Mouse (Mus musculus) kidney, postnatal 10 days (tissue): Measurements from ENCODE around the gene Prdm5.

ENCODE experiments used
- DNase-seq: peaks from one replicate; pipeline ENCODE4 v3.0.0; 2021; ENCODE audit warnings: mixed read lengths

Prdm5 gene

DNA sequence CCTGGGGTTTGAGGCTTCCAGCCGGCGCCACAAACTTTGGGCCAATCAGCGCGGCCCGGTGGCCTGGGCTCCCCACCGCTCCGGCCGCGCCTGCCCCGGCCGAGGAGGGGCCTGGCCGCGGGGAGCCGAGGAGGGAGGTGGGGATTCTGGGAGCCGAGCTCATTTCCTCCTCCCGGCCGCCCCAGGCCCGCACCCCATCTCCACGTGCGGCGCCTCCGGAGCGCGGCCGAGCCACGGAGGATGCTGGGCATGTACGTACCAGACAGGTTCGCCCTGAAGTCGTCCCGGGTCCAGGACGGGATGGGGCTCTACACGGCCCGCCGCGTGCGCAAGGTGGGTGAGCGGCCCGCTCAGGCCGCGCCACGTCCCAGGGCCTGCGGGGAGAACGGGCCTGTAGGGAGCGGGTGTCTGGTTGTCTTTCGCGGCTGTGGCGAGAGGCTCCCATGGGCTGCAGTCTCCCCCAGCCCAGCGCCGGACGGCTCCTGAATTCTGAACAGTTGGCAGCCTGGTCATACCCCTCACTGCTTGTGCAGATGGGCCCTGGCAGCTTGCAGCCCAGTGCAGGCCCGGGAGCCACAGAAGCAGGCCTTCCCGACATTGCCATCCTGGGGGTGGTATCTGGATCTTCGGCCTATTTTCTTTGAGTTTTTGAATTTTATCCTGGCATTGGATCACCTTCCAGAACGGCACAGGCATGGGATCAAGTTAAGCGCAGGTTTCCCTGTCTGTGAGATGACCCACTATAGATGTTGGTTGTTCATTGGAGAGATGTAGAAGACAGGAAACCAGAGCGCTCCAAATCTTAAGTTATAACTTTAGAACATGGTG lies at the start of gene Prdm5:
Prdm5 (plus strand) TSS at position 128 of the 828 bp plus-strand sequence.
- DNase-seq, result peak; percentile 80

DNA sequence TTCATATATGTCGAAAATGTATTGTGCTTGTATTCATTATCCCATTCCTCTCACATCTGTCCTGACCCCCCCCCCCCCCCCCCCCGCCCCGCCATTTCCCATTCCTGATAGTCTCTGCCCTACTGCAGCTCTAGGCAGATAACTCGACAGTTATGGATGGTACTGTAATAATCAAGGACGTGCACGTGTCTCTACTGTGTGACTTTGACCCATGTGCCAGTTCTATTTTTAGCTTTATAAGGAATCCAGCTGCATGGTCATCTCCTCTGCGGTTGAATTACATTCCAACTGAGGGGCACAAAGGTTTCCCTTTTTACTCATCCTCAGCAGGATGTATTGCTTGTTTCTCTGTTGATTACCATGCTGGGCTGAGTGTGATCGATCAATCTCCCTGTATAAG lies 39.3 kb upstream of the Prdm5 start:
- no peak for DNase-seq

DNA sequence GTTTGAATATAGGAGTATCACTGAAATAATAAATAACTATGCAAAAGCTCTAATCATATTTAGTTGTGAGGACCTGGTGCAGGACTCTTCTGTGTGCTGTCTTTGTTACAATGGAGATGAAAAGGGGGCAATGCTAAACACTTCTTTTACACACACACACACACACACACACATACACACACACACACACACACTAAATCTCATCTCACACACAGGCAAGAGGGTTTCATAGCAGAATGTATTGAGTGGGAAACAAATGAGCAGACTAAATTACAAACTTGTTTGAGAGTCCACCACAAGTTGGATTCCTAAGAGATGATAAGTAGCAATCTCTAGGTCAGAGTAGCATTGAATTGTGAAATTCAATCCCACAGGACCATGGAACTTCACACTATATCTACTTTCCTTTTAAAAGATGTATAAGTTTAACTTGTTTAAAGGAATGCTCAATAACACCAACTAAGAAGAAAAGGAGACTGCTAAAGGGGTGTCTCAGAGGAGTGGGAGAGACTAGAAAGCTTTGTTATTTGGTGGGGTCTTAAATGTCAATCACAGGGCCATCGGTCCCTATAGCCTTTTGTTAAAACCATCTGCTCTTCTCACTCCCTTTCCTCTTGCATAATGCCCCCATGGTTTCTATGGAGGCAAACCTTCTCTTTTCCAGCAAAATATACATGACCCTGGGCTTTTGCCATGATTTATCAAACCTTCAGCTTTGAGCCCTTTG lies 35.5 kb upstream of the Prdm5 start:
- DNase-seq, result no peak

DNA sequence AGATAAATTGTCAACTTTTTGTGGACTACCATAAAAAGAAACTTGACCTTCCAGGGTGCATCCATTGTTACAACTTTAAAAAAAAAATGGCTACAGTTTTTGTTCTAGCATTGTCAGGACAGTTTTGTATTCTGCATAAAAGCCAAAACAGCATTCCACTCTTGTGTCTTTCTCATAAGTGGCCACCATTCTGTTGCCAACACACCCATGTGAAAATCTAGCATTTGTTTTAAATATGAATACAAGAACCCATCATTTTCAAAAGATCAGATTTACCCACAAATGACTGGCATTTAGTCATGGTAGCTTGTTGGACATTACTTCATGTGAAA lies 35.0 kb upstream of the Prdm5 start:
- DNase-seq, result no peak

DNA sequence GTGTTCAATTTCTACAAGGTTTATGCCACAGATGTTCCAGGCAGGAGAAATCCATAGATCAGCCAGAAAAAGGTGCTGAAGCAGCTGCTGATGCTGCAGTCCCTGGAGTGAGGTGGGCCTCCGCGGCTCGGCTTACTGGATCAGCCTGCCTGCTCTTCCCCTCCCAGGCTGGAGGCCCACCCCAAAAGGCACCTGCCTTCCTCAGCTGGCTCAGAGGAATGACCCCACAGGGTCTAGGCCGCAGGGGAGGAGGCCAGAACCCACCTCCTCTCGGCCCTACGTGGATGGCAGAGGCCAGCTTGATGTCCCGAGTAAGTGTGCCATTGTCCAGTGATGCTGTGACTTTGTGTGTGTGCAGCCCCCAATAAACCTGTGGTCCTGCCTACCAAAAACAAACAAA lies 20.6 kb upstream of the Prdm5 start:
- DNase-seq, result no peak

DNA sequence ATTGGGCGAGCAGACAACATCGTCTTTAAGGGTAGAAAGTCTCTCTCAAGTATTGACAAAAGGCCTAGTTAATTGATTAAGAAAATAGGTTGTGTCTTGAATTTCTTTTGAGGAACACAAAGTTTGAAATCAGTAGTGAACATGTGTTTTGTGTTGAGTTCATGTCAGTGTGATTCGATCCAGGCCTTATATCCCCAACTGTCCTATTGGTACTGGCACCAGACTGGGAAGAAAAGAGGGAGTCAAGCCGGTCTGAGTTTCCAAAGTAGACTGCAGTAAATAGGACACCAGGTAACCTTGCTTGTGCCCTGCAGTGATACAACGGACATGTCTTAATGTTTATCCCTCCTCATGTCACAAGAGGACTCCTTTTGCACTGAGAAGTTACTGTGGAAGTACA lies 19.6 kb upstream of the Prdm5 start:
- DNase-seq, result no peak

DNA sequence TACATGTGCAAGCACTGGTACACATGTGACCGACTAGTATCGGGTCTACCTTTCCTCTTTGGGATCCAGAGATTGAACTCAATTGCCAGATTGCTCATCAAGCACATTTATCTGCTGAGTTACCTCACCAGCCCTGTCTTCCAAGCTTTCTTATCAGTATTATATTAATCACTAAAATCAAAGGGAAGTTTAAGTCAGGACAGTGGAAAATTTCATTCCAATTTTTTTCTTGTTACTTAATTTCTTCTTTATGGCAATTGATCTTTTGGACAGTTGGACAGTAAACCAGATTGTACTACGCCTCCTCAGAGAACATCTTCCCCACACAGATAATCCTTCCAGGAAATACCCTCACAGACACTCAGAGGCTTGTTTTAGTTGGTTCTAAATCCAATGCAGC lies 18.7 kb upstream of the Prdm5 start:
- no peak for DNase-seq

DNA sequence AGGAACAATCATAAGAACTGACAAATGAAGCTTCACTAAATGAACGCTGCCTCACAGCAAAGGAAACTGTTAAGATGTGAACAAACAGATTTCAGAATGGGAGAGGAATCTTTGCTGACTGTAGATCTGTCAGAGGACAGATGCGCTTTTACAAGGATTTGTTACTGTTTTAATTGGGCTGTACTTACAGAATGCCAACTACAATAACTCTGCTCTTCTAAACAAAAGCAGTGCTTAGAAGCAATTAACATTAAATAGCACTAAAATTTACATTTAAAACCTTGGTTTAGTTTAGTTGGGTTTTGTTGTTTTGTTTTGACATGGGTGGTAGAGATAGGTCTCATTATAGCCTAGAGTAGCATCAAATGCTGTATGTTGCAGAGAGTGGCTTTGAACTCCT lies 14.3 kb upstream of the Prdm5 start:
- no peak for DNase-seq

DNA sequence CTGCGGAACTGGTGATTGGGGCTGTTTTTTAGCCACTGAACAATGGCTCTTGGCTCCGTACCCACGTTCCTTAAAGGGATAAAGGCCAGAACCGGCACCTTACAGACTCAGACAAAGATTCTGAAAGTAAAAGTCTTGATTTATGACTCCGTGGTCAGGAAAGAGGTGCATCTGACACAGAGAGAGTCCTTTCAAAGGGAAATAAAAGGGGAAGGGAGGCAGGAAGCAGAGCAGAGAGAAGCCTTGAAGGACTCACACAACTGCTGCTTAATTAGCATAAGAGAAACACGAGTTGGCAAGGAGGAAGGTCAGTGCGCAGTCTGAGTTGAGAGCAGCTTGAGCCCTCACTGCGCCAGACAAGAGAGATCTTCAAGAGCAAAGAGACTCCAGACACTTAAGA lies 13.7 kb upstream of the Prdm5 start:
- peak; percentile 47 for DNase-seq

DNA sequence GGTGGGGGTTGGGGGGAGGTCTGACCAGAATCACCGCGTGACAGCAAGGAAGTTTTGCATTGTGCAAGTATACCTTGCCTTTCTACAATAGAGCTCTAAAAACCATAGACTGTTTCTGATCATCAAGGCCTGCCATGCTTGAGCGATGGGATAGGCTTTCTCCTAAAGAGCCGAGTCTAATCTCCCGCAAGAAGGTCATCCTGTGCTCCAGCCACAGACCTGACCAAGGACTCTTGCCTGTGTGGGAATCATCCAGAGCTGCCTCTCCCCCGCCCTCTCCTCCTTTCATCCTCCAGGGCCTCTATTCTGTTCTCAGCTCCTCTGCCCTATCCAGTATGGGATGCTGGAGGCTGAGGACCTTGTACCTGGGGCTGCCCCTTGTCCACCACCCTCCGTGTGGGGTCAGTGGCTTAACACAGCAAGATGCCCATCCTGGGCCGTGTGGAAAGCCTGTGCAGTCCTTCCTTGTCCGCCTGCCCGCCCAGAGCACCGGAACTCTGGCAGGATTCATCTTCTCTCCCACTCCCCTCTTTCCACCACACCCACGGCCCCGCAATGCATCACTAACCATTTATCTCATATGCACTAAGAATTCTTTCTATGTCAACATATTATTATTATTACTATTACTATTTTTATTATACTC lies 12.9 kb upstream of the Prdm5 start:
- no peak for DNase-seq

DNA sequence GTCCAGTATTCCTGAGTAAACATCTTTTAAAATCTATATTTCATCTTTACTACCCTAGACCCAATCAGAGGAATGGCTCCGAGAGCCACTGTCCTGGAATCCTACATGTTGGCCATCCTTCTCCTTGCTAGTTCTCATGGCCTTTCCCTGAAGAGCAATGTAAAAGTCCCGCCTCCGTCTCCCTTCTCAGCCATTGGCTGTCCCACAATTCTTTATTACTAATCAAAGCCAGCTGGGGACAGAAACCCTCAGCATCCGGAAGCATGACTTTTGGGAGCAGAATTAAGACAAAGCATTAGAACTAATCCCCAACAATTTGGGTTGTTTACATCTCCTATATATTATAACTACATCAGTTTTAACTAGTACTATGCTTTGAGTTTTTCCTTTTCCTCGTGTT lies 10.9 kb upstream of the Prdm5 start:
- no peak for DNase-seq

DNA sequence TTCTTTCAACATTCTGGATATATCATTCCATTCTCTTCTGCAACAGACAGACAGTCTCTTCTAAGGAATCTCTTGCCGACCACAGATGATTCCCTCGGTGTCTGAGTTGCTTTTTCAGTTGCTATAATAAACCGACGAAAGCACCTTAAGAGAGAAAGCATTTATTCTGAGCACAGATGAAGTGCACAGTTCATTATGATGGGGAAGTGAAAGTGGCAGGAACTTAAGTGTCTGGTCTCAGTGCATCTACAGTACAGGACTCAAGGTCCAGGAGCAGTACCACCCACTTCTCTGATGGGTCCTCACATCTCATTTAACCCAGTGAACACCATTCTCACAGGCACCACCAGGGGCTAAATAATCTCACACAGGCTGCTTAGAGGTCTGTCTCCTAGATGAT lies 5.2 kb upstream of the Prdm5 start:
- no peak for DNase-seq

DNA sequence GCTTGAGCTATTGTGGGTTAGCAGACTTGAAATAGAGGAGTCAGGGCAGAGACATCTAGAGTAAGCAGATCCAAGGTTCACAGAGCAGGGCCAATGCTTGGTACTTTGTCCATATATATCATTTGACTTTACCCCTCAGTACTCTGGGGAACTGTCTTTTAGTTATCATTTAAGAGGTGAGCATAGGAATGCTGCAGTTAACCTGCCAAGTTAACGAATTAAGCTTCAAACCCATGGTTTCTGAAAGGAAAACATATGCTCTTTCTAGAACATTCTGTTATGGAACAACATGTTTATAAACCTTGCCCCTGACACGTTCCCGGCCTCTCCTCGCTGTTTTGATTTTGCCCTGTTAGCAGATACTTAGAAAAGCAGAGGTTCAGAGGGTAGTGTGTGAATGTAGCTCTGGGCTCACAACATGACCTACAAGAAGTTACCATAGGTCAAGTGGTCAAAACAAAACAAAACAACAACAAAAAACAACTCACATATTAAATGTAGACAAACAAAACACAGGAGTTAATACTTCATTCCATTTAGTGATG lies 973 bp downstream of the Prdm5 start:
- DNase-seq, result no peak

DNA sequence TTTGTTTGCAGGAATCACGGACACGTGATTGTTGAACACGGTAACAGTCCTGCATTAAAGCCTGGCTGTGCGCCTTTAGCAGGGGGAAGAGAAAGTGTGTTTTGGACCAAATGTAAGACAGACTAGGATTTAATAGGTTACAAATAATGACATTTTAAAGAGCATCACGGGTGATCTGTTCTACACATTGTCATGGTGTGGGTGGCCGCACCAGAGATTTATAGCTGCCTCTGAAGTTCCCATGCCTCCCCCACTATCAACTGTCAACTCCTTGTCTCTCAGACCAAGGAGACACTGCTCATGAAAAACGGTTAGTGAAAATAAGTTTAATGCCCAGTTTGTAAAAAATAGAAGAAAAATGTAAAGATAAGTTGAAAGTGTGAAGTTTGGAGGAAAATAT lies 2.7 kb downstream of the Prdm5 start:
- no peak for DNase-seq

DNA sequence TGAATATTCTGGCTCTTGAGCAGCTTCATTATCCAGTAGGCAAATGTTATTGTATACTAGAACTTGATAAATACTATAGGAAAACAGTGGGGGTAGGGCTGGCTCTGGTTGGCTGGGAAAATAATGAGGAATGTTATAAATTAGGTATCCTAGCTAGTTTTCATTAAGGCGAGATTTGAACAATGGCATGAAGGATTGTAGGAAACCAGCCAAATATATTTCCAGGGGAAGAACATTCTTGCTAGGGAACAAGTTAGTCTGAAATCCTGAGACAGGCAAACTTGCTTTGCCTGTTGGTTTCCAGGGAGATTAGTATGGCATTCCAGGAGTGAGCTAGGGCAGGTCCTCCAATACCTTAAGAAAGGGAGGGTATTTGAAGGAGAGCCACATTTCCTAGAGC lies 4.9 kb downstream of the Prdm5 start:
- no peak for DNase-seq

DNA sequence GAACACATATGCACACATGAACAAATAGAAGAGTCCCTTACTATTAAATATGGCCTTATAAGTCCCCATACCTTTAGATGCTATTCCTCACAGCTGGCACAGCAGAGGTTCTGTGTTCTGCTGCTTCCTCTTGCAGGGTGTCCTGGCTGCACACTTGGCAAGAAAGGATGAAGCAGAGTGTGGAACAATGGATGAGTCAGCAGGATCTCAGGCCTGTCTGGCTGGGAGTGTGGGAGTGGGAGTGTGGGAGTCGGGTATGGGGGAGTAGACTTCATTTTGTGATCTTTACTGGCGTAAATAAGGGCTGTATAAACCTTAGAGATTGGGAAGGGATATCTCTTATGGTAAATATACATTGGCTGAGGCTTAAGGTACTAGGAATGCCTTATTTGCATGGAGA lies 14.1 kb downstream of the Prdm5 start:
- no peak for DNase-seq

DNA sequence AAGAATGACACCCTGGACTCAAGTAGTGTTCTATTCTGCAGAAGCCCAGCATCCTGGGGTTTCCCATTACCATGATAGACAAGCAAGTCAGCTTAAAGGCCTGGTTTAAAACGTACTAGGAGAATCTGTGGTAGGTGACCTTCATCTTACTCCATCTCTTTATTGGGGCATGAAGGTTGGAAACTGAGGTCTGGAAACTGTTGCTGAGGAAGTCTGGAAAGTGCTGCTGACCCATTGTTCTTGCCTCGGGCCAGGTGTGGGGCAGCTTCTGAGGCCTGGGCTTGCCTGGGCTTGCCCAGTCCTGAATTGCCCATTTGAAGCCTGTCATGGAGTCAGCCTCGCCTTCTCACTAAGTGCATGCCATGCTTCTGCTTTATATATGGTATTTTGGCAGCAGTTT lies 17.8 kb downstream of the Prdm5 start:
- no peak for DNase-seq

DNA sequence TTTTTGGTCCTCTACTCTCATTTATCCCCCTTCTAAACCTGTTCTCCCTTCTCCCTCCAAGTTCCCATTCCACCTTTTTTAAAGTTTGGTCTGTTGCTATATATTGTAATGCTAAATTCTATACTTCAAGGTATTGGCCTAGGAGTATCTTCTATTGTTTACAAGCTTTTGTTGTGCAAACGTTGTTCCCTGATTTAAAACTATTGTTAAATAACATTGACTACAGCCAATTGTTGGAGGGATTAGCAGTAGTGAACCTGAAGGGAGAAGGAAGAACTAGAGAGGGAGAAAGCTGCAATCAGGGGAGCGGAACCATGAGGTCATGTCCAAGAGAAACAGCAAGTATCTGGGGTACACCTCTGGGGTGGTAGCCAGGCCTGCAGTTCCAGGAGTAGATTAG lies 18.5 kb downstream of the Prdm5 start:
- DNase-seq, result no peak

DNA sequence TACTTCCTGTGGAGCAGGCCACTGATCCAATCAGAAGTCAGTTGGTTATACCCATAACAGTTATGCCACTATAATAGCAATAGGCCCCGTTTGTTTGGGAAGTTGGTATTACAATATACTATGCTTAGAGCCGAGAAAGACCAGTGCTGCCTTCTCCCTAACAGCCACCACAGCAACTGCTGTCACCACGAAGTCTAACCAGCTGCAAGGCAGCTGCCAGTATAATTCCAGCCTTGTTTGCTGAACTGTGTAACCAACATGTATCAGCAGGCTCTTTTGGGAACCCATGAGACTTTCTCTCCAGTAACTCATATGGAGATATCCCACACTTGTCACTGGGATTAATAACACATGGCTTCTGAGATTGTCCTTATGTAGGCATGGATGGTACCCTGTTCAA lies 19.6 kb downstream of the Prdm5 start:
- DNase-seq, result no peak

DNA sequence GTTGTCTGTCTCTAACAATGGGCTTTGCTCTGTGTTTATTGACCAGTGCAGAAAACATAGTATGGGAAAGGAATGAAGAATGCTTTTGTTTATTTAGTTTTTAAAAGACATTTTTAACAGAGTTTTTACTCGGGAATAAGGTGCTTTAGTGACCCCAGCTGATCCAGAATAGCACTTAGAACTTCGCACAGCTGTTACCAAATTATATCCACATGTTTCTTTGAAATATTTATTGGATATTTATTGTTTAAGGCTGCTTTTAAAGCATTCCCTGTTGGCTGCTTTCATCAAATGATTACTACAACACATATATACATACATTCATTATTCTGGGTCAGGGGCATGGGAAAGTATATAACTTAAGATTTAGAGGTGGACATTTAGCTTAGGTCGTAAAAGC lies 32.9 kb downstream of the Prdm5 start:
- DNase-seq, result no peak

DNA sequence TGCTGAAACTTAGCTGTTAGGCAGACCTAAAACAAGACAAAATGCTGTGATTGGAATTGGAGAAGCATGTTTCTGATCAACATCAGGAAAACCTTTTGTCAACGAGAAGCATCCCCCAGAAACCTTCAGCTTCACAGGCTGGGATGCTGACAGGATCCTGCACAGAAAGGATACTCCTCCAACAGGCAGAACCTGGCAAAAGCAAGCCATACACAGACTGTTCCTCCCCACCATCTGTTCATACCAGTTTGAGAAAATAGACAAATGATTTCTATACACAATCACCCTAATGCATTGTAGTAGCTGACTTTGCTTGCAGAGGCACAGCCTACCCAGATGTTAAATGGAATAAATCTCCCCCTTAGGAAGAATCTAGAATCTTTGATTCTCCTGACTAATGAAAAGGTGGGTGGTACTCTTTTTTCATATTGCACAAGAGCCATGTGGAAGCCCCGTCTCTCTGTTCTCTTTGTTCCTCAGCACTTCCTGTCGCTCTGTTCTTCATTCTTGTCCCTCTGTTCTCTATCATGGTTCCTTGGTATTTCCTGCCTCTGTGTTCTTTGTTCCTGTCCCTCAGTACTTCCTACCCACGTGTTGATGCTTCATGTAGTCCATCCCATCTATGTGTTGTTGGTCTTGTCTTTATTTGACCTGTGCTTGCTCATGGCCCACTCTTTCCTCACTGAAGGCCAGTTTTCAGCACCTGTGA lies 39.4 kb downstream of the Prdm5 start:
- no peak for DNase-seq

DNA sequence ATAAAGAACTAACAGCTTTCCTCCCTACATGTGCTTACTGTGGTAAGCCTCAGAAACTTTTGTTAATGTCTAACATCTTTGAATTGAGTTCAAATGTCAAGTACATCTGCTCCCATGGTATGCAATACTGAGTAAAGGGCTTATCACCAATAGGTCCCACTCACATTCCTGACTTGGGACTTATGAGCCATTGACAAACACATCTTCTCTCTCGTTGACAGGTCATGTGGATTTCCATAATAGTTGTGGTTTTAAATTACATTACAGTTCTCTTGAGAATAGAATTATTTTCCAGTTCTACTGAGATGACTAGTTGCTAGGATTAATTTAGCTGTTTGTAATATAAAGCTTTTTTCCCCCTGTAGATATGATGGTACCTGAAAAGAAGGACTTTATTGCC lies 49.9 kb downstream of the Prdm5 start:
- no peak for DNase-seq

DNA sequence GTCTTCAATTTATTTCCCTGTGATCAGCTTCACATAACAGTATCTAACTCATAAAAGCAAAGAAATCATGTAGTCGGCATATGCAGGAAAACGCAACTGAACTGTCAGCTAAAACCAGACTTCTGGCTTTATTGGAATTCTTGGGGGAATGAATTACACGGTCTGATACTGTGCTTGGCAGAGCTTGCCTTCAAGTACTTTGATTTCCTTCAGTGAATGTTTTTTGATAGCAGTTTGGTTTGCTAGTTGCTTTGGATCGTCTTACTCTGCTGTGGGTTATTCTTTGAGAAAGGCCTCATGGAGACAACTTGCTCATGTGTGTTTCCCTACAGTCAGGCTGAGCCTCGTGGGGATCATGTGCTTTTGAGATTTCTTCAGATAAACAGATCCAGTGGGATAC lies 52.7 kb downstream of the Prdm5 start:
- DNase-seq, result no peak
